Mouse (Mus musculus) adrenal gland, postnatal 36 days (tissue): ENCODE measurements at regions not wholly inside any gene's neighbourhood (a gene's known extent, or its start where the extent isn't known, plus 50 kb on each side); places are given as distances from the start of the nearest gene placed in this dataset.
"Not testable (repeated sequence)": the region's sequence is repeated elsewhere in the genome, so short reads cannot be mapped to it uniquely, and the experiment has no call there.

ENCODE experiments used
- DNase-seq, 2 experiments: peaks; one replicate each; pipeline ENCODE4 v3.0.0; 2021; ENCODE audit warnings: mixed read lengths in 1 of 2

GRCm38 (mm10) chr3:155662280-155662679 lies 569.0 kb downstream of the Lrriq3 start:
- DNase-seq, result no peak

DNA sequence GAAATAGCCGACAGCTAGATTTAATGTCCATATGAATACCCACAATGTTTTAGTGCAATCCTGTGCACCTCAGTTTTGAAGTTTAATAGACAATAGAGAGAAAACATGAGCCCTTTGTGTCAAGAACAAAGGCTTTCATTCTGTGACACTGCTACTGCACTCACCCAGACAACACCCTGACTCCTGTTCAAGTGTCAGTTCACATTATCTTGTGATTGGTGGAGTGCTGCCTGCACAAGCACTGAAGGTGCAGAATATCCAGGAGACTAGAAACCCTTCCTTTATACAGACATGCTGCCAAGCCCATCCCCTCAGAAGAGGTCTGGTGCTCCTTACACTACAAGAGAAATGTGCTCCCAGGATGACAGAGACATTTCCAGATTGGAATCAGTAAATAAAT lies 579.3 kb downstream of the Lrriq3 start:
- DNase-seq, result no peak

GRCm38 (mm10) chr3:155680200-155680599 lies 587.0 kb downstream of the Lrriq3 start:
- no peak for DNase-seq

- DNase-seq, result no peak
Observed at GRCm38 (mm10) chr3:155682921-155683813, 589.9 kb downstream of the Lrriq3 start.

GRCm38 (mm10) chr3:155688358-155688757 lies 595.1 kb downstream of the Lrriq3 start:
- no peak for DNase-seq

GRCm38 (mm10) chr3:155723011-155723510 lies 629.8 kb downstream of the Lrriq3 start:
- no peak for DNase-seq

DNA sequence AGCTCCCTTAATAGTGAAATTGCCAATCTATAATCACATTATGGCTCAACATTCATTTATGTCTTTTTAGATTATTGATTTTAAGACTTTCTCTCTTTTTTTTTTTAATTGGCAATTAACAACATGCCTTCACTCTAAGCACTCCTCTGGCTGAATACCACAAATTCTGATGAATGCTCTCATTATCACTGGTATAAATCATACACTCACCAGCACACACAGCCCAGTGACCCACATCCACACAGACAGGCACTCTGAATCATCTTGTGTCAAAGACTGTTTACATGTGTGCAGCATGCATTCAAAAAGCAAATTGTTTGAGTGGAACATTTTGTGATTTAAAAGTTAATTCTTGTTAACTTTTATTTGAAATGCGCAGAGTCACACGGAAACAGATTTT lies 649.2 kb downstream of the Lrriq3 start:
- no peak for DNase-seq

DNA sequence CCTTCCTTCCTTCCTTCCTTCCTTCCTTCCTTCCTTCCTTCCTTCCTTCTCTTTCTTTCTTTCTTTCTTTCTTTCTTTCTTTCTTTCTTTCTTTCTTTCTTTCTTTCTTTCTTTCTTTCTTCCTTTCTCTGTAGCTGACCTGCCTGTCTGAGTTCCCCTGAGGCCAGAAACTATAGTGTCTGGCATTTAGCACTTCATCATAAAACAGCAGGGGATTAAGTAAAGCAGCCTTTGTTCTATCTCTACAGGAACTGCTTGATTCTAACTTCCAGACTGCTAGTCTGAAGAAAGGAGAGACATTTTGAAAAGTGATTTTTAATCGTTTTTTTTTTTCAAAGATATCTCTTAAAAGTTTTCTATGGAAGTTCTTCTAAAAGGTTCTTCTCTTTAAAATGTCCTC lies 653.4 kb downstream of the Lrriq3 start:
- DNase-seq, result not testable (repeated sequence)

DNA sequence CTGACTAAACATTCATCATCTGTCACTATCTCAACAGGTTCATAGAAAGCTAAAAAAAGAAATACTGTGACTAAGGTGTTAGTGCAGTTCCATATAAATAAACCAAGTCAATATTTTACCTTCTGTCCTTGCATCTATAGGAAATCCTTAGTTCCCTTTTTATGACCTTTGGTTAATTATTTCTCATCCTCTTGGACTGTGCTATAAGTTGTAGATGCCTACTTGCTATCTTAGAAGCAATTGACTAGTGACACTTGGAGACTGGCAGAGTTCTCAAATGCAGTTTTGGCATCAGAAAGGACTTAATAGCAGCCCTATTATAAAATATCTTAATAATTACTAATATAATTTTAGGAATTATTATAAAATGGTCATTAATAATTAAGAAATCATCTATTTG lies 654.3 kb downstream of the Lrriq3 start:
- DNase-seq, result no peak

- no peak for DNase-seq
Observed at GRCm38 (mm10) chr3:155757285-155757684, 664.1 kb downstream of the Lrriq3 start.

GRCm38 (mm10) chr3:155776019-155776418 lies 682.8 kb downstream of the Lrriq3 start:
- DNase-seq, result no peak

GRCm38 (mm10) chr3:155777025-155777424 lies 683.8 kb downstream of the Lrriq3 start:
- no peak for DNase-seq

- DNase-seq, result no peak
Observed at GRCm38 (mm10) chr3:155815693-155816092, 722.5 kb downstream of the Lrriq3 start.

GRCm38 (mm10) chr3:155824863-155825262 lies 731.6 kb downstream of the Lrriq3 start:
- no peak for DNase-seq

DNA sequence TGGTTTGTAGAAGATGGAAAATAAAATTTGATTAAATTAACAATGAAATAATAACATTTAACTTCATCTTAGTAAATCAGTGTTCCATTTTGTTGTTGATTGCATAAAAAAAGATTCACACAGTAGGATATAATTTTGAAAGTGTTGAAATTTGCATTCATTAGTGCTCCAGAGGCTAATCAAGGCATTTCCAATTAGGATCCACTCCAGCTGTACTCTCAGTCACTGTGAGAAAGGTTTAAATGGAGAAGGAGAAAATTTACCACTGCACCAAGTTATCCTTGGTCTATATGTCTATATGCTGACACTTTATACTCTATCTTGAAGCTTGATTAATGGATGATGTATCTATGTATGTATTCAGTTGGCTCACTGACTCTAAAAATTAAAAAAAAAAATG lies 695.3 kb upstream of the Negr1 start:
- no peak for DNase-seq

GRCm38 (mm10) chr3:155875696-155876095 lies 685.9 kb upstream of the Negr1 start:
- DNase-seq, result no peak

DNA sequence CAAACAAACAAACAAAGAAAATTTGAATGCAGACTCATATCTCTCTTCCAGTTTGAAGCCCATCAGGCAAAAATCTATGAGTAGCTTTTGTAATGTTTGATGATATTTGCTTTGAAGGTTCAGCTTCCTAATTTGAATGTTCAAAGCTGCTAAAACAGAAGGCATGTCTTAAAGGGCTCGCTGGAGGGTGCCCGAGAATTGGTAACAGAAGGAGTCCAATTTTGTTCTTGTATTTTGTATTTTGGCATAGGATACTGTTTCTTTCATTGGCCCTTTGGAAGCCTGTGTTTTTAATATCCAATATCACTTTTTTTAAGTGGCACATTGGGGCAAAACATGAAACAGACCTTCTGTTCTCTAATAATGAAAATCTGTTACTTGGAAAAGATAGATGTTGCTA lies 683.2 kb upstream of the Negr1 start:
- no peak for DNase-seq

- DNase-seq, result no peak
Observed at GRCm38 (mm10) chr3:155880722-155881121, 680.9 kb upstream of the Negr1 start.

GRCm38 (mm10) chr3:155915981-155916380 lies 645.6 kb upstream of the Negr1 start:
- DNase-seq, result no peak

DNA sequence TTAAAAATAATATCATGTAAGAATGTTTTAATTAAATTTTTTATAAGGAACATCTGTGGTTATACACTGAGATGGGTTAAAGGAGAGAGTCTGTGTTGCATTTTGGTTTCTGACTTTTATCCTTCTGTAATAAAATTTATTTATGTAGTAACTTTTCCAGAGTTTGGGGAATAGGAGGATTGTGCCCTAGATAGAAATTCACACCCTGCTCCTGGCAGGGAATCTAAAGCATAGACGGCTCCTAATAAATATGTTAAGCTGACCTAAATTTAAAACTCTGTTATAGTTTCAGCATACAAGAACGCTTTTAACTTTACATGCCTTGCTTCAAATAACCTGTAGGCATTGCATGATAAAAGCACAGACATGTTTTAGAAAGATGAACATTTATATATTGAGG lies 618.7 kb upstream of the Negr1 start:
- no peak for DNase-seq

- no peak for DNase-seq
Observed at GRCm38 (mm10) chr3:155944042-155944735, 617.4 kb upstream of the Negr1 start.

DNA sequence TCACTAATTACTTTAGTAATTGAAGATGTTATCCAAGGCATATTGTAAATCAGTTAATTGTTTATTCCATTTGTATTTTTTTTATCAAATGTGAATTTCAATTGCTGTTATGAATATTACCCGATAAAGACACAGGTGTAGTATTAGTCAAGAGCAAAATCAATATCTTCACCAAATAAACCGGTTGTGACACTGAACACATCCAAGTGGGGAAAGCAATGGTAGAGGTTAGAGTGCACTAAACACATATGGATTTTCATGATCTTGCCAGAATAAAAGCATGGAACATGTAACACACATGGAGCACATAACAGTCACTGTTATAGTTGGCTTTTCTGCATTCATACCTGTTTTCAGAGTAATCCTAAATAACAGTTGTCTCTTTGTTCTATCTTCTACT lies 616.4 kb upstream of the Negr1 start:
- DNase-seq, result no peak

DNA sequence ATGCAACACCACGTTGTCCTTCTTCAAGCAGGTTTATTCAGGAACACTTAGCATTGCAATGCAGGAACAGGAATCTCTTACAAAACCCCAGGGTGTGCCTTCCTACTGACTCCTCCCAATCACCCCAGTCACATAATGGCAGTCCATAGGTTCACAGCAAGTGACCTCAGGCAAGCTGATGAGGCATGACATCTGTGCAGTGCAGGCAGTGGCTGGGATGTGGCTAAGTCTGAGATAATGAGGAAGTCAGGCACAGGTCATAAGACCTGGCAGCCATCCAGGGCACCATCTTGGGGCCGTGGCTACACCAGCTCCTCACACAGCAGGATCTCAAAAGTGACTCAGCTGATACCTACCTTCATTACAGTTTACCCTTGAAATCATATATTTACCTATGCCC lies 599.1 kb upstream of the Negr1 start:
- not testable (repeated sequence) for DNase-seq
